Mouse (Mus musculus) central nervous system, embryonic 18 days (tissue): ENCODE results near the gene Pramel4. TPM values are rescaled to one million over a fixed set of nuclear protein-coding genes. Genes with fewer than 3 reads are reported as not detected.

Experiments used
- polyA plus RNA-seq: library from polyadenylated mRNA; depleted of rRNA; stranded (reverse); fragments of >200 nt; gene quantifications from 2 replicates; pipeline ENCODE4 v1.2.3, GENCODE M21; 2012; rRNA removed

The Pramel4 gene
- not detected in 2 replicates for polyA plus RNA-seq

DNA sequence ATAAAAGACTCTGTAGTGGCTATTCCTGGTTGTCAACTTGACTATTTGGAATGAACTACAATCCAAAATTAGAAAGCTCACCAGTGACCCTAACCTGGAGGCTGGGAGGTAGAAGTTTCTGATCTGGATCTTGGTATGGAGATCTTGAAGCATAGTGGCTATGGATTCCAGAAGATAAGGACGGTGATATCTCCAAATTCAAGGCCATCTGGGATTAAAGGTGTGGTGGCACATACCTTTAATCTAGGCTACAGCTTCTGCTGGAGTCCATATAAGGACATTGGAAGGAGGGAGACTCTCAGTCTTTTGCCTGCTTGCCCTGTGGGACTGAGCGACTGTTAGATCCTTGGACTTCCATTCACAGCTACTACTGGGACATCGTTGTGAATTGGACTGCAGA is at the start of gene Pramel4:
Pramel4 (plus strand) TSS at position 301 of the 400 bp plus-strand sequence.

DNA sequence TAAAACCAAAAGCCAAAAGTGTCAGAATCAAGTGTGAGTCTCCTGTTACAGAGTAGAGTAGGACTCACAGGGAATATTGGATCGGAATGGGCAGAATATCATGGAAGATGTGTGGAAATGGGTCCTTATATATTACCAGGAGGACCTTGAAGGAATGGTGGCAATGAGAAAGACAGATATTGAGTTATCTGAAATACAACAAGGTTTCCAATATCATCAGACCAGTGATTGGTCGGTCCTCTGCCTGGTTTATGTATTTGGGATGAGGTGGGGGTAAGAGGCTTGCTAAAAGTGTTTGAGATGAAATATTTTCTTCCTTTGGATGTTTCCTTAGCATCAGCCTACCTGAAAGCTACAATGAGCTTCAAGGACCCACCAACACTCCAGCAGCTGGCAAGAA is 47.2 kb downstream of the Pramel4 start, which contains the start of gene Gm13102:
Gm13102 (plus strand) TSS at position 301 of the 400 bp plus-strand sequence.

Other genes starting within 250 kb of the Pramel4 start
- not detected in 2 replicates for gene Gm13084, start 243.0 kb upstream of the Pramel4 start, polyA plus RNA-seq
- gene Gm13103, start 212.6 kb upstream of the Pramel4 start, polyA plus RNA-seq: not detected in 2 replicates
- gene Pramef6, start 158.7 kb upstream of the Pramel4 start, polyA plus RNA-seq: not detected in 2 replicates
- not detected in 2 replicates for gene Pramef25, start 108.1 kb upstream of the Pramel4 start, polyA plus RNA-seq
- gene Gm13101, start 92.2 kb upstream of the Pramel4 start, polyA plus RNA-seq: not detected in 2 replicates
- gene Pramef17, start 64.8 kb upstream of the Pramel4 start, polyA plus RNA-seq: not detected in 2 replicates
- not detected in 2 replicates for gene Gm13102, start 47.3 kb downstream of the Pramel4 start, polyA plus RNA-seq
- gene Oog3, start 103.5 kb downstream of the Pramel4 start, polyA plus RNA-seq: not detected in 2 replicates
- not detected in 2 replicates for gene Oog2, start 131.6 kb downstream of the Pramel4 start, polyA plus RNA-seq
- not detected in 2 replicates for gene C87977, start 154.2 kb downstream of the Pramel4 start, polyA plus RNA-seq
- gene Pramel5, start 221.4 kb downstream of the Pramel4 start, polyA plus RNA-seq: not detected in 2 replicates